Mouse (Mus musculus) neutrophil, adult 59 days (primary cell): ENCODE measurements around the gene Glt8d2. TPM values are rescaled to one million over a fixed set of nuclear protein-coding genes. Genes with fewer than 3 reads are reported as not detected.

ENCODE experiments used
- total RNA-seq, 2 experiments: library from RNA; stranded (reverse); gene quantifications; 1 replicate in 1 of 2; 2 replicates in 1 of 2; pipeline ENCODE4 v1.2.4; 2023

Gene Glt8d2
- total RNA-seq: 1 to 10 TPM; 1.9 to 2.5 TPM

GRCm38 (mm10) chr10:82690494-82690893, at the start of gene Glt8d2:
Gene Glt8d2 (minus strand): TSS chr10:82690650.

DNA sequence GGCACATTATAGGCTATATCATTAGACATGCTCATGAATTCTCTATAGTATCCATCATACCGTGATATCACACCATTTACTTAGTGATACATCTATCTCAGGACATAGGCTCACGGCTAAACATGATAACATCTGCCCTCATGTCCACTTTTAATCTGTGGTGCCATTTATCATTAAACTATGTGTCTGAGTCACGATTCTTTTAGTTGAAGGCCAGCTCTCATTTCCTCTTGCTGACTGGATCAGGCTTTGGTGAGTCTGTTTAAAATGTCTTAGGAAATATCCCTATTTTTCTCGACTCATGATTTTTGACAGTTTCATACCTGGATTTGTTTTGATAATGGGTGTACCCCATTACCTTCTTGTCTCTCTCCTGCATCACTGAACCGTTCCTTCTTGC, 5.5 kb upstream of the Glt8d2 start, which contains the start of gene Hcfc2:
Gene Hcfc2, plus strand, starts transcription at position 205 of the 400 bp plus-strand sequence.

GRCm38 (mm10) chr10:82629586-82630255, 60.7 kb downstream of the Glt8d2 start, which contains the start of gene Tdg:
Gene Tdg (plus strand): TSS chr10:82629828.

GRCm38 (mm10) chr10:82622671-82623552, 67.5 kb downstream of the Glt8d2 start, which contains the start of gene 1190007I07Rik:
Gene 1190007I07Rik (minus strand): TSS chr10:82623228.

Other genes starting within 250 kb of the Glt8d2 start
- gene Gm1553, start 198.0 kb downstream of the Glt8d2 start, total RNA-seq: not detected
- 1 to 10 TPM; 6.5 to 7.3 TPM for gene 1190007I07Rik, start 67.4 kb downstream of the Glt8d2 start, total RNA-seq
- gene Tdg, start 60.8 kb downstream of the Glt8d2 start, total RNA-seq: 10 to 100 TPM; 40.3 to 48.6 TPM
- gene Hcfc2, start 5.5 kb upstream of the Glt8d2 start, total RNA-seq: 10 to 100 TPM; 27.7 to 27.9 TPM
- 10 to 100 TPM; 27.2 to 31.3 TPM for gene Nfyb, start 73.5 kb upstream of the Glt8d2 start, total RNA-seq
- gene Txnrd1, start 143.3 kb upstream of the Glt8d2 start, total RNA-seq: 10 to 100 TPM; 45.7 to 54.0 TPM
- 10 to 100 TPM in 1 of 2 experiments, 1 to 10 TPM in 1; 8.5 to 11.5 TPM for gene Eid3, start 176.0 kb upstream of the Glt8d2 start, total RNA-seq